Mouse (Mus musculus): Measurements from ENCODE around the gene Apoa4. TPM values are rescaled to one million over a fixed set of nuclear protein-coding genes. Genes with fewer than 3 reads are reported as not detected.

Apoa4 gene
- total and polyA plus RNA-seq, 2 experiments from 2014 or later: not detected

- Histone ChIP-seq H3K4me2 (ENCODE audit: low read depth) (no peak overlapping the region), H3K9me3 (ENCODE audit: low read length) (no peaks in the 10 kb centered on the region)
- 88% methylated on average over 9 of the region's 9 CpGs for WGBS
Measured at GRCm38 (mm10) chr9:46272070-46272469, 31.6 kb downstream of the Apoa4 start.

GRCm38 (mm10) chr9:46272677-46273454 is 32.4 kb downstream of the Apoa4 start, which contains the start of gene Zpr1:
Zpr1 (plus strand) TSS chr9:46273064.
- DNase-seq: peak; percentile 92
- peak within 1 kb of the TSS; percentile 79 for H3K4me2 ChIP-seq (ENCODE audit: low read depth)
- H3K36me3 ChIP-seq (ENCODE audit: insufficient read depth): peaks cover 36% of the 10 kb centered on the region
- H3K27ac ChIP-seq (ENCODE audit: low read depth, low read length): peak within 1 kb of the TSS; percentile 74
- peaks cover 7% of the 10 kb centered on the region; the same call in 1 of the 2 replicates for H3K4me1 ChIP-seq (ENCODE audit: insufficient read depth)
- no peaks in the 10 kb centered on the region for H3K9me3 ChIP-seq (ENCODE audit: low read length)
- peak within 1 kb of the TSS; percentile 79 for H3K4me3 ChIP-seq (ENCODE audit: low read depth, low read length)
- peak; percentile 63 for TF ChIP-seq CTCF (IDR thresholded peaks at IDR 0.05; ENCODE audit: low read depth)
- peak; percentile 98 for ATAC-seq
- H3K9ac ChIP-seq: peak within 1 kb of the TSS; percentile 73
- 6% methylated on average over 45 of the region's 45 CpGs for WGBS
- no peaks in the 10 kb centered on the region; the same call in 1 of the 2 replicates for H3K27me3 ChIP-seq (ENCODE audit: insufficient read depth, low read length)

More at GRCm38 (mm10) chr9:46272070-46272469, 31.6 kb downstream of the Apoa4 start:
- ATAC-seq (no peak), DNase-seq (no peak)
- Histone ChIP-seq H3K27me3 (ENCODE audit: insufficient read depth, low read length) (no peaks in the 10 kb centered on the region; the same call in 1 of the 2 replicates), H3K4me1 (ENCODE audit: insufficient read depth) (peaks cover 7% of the 10 kb centered on the region; the same call in 1 of the 2 replicates), H3K36me3 (ENCODE audit: insufficient read depth) (peaks cover 28% of the 10 kb centered on the region), H3K27ac (ENCODE audit: low read depth, low read length) (no peak overlapping the region), H3K4me3 (ENCODE audit: low read depth, low read length) (no peak overlapping the region), H3K9ac (no peak overlapping the region)
- TF ChIP-seq CTCF (IDR thresholded peaks at IDR 0.05; ENCODE audit: low read depth): no peak

DNA sequence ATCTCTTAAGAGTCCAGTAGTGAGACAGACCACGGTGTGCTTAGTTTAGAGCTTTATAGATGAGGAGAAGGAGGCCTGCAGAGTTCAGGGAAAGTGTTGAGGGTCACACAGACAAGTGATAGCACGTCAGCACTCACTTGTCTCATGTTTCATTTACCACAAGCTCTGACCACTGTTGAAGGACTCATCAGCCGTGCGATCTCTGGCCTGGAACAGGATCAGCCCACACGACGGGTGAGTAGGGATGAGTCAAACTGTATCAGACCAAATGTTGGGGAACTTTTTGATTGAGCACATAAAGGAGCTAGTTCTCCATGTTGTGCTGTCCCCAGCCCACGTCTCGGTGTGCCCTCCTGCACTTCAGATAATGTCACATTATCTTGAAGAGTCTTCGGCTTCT is 34.0 kb downstream of the Apoa4 start:
- no peak overlapping the region for H3K4me3 ChIP-seq (ENCODE audit: low read depth, low read length)
- WGBS: 91% methylated on average over 9 of the region's 9 CpGs
- ATAC-seq: no peak

DNA sequence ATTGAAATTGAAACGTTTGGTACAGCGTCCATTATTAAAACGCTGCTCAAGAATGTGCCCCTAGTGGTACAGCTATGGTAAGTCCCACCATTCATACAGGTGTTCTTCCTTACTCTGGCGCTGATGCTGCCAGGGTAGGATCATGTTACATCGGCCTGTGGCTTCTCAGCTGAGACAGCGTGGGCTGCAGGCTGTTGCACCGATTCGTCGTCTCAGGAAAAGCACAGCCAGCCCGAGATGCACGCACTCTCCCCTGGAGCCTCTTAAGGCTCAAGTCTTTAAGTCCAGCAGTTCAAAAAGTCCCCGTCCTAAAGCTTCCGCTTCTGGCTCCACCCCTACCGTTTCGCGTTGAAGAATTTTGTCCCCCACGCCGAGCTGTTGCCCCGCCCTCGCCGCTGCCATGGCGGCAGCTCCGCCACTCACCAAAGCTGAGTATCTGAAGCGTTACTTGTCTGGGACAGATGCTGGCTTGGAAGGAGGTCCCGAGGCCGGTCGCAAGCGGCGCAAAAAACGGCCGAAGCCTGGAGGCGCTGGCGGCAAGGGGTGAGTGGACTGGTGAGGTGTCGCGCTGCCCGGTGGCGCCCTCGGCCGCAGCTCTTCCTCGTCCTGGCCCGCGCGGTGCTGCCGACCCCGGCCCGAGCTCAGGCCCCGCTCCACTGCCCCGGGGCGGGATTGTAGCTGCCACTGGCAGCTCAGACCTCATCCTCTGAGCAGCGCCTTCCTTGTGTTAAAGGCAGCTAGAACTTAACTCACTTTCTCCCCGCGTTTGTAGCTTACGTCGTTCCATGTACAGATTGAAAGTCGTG is 42.3 kb downstream of the Apoa4 start, which contains the start of gene Bud13:
Gene Bud13, plus strand, starts transcription at position 378 of the 806 bp plus-strand sequence.
- under 1% methylated on average over 55 of the region's 55 CpGs for WGBS

More for the DNA sequence above, 34.0 kb downstream of the Apoa4 start:
- Histone ChIP-seq H3K4me2 (ENCODE audit: low read depth) (no peak overlapping the region), H3K27me3 (ENCODE audit: insufficient read depth, low read length) (no peaks in the 10 kb centered on the region), H3K4me1 (ENCODE audit: insufficient read depth) (peaks cover 7% of the 10 kb centered on the region; the same call in 1 of the 2 replicates), H3K9ac (no peak overlapping the region), H3K27ac (ENCODE audit: low read depth, low read length) (no peak overlapping the region), H3K9me3 (ENCODE audit: low read length) (no peaks in the 10 kb centered on the region), H3K36me3 (ENCODE audit: insufficient read depth) (peaks cover 48% of the 10 kb centered on the region)
- DNase-seq: no peak
- no peak for TF ChIP-seq CTCF (IDR thresholded peaks at IDR 0.05; ENCODE audit: low read depth)

More for the DNA sequence above, 42.3 kb downstream of the Apoa4 start, which contains the start of gene Bud13:
- Histone ChIP-seq H3K27me3 (ENCODE audit: insufficient read depth, low read length) (no peaks in the 10 kb centered on the region), H3K9ac (peak within 1 kb of the TSS; percentile 81), H3K4me3 (ENCODE audit: low read depth, low read length) (peak within 1 kb of the TSS; percentile 73), H3K27ac (ENCODE audit: low read depth, low read length) (peak within 1 kb of the TSS; percentile 70), H3K36me3 (ENCODE audit: insufficient read depth) (peaks cover 45% of the 10 kb centered on the region), H3K4me1 (ENCODE audit: insufficient read depth) (peaks cover 6% of the 10 kb centered on the region), H3K4me2 (ENCODE audit: low read depth) (peak within 1 kb of the TSS; percentile 58), H3K9me3 (ENCODE audit: low read length) (no peaks in the 10 kb centered on the region)
- TF ChIP-seq CTCF (IDR thresholded peaks at IDR 0.05; ENCODE audit: low read depth): peak; percentile 81
- ATAC-seq (peak; percentile 95), DNase-seq (peak; percentile 94)

Other genes starting within 250 kb of the Apoa4 start
- 318 and 354 TPM in 2 replicates for gene Pafah1b2, start 228.0 kb upstream of the Apoa4 start, total RNA-seq (2014; rRNA removed)
- 222 and 258 TPM in 2 replicates for gene Pafah1b2, start 228.0 kb upstream of the Apoa4 start, polyA plus RNA-seq (2015; fragmentation: Nextera tagmentation; extraction: Ambion mirVana)
- gene Sik3, start 227.9 kb upstream of the Apoa4 start, total RNA-seq (2014; rRNA removed): 24.2 and 27.9 TPM in 2 replicates
- 8.4 and 9.3 TPM in 2 replicates for gene Sik3, start 227.9 kb upstream of the Apoa4 start, polyA plus RNA-seq (2015; fragmentation: Nextera tagmentation; extraction: Ambion mirVana)
- 1.1 and 1.4 TPM in 2 replicates for gene Apoa1, start 12.1 kb upstream of the Apoa4 start, total RNA-seq (2014; rRNA removed)
- gene Apoa1, start 12.1 kb upstream of the Apoa4 start, polyA plus RNA-seq (2015; fragmentation: Nextera tagmentation; extraction: Ambion mirVana): 2.3 and 3.0 TPM in 2 replicates
- not detected in 2 replicates for gene Apoc3, start 5.1 kb upstream of the Apoa4 start, total RNA-seq (2014; rRNA removed)
- gene Apoc3, start 5.1 kb upstream of the Apoa4 start, polyA plus RNA-seq (2015; fragmentation: Nextera tagmentation; extraction: Ambion mirVana): 0.44 TPM in 1 of 2 replicates, not detected in the other
- not detected in 2 replicates for gene Apoa5, start 27.9 kb downstream of the Apoa4 start, total RNA-seq (2014; rRNA removed)
- gene Apoa5, start 27.9 kb downstream of the Apoa4 start, polyA plus RNA-seq (2015; fragmentation: Nextera tagmentation; extraction: Ambion mirVana): not detected in 2 replicates
- gene Zpr1, start 32.4 kb downstream of the Apoa4 start, total RNA-seq (2014; rRNA removed): 34.3 and 44.1 TPM in 2 replicates
- gene Zpr1, start 32.4 kb downstream of the Apoa4 start, polyA plus RNA-seq (2015; fragmentation: Nextera tagmentation; extraction: Ambion mirVana): 49.1 and 56.0 TPM in 2 replicates
- 13.5 and 14.7 TPM in 2 replicates for gene Bud13, start 42.3 kb downstream of the Apoa4 start, total RNA-seq (2014; rRNA removed)
- 11.5 and 12.8 TPM in 2 replicates for gene Bud13, start 42.3 kb downstream of the Apoa4 start, polyA plus RNA-seq (2015; fragmentation: Nextera tagmentation; extraction: Ambion mirVana)
- not detected in 2 replicates for gene 4931429L15Rik, start 79.3 kb downstream of the Apoa4 start, total RNA-seq (2014; rRNA removed)
- not detected in 2 replicates for gene 4931429L15Rik, start 79.3 kb downstream of the Apoa4 start, polyA plus RNA-seq (2015; fragmentation: Nextera tagmentation; extraction: Ambion mirVana)